Mouse (Mus musculus): ENCODE results near the gene Scin.
A peak's percentile ranks its signal among the peaks of the same experiment; 100 is the strongest.

The Scin gene

DNA sequence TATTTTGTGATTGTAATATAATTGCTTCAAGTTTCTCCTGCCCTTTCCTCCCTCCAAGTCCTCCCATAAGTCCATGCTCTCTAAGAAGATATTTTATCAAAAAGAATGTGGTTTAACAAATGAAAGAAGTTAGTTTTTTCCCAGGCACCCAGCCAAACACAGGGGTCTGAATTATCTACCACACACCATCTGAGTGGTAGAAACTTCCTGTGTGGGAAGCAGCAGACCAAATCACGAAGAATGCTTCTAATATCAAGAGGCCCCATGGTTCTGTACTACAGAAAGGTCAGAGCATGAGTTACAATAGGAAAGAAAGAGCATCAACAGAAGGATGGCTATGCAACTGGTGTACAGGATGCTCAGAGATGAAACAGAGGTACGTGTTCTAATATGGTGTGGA is 25.9 kb downstream of the Scin start:
- DNase-seq (ENCODE audit: low spot score), result no peak

- no peak for DNase-seq (ENCODE audit: low spot score)
Measured at GRCm38 (mm10) chr12:40106874-40107273, 27.2 kb downstream of the Scin start.

DNA sequence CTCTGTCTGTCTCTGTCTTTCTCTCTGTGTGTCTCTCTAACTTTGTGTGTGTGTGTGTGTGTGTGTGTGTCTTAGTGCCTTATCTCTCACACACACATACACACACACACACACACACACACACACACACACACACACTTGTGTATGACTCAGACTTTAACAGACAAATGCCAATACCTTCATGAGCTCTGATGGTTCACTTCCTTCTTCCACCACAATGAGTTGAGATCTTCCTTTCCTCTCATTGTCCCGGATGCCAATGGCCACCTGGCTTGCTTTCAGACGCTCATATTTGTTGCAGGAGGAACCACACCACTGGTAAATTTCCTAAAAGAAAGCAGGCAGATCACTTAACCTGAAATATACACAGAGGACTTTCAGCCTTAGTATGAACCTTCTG is 29.3 kb downstream of the Scin start:
- no peak for DNase-seq (ENCODE audit: low spot score)

GRCm38 (mm10) chr12:40102359-40102758 is 31.7 kb downstream of the Scin start:
- DNase-seq (ENCODE audit: low spot score), result no peak

DNA sequence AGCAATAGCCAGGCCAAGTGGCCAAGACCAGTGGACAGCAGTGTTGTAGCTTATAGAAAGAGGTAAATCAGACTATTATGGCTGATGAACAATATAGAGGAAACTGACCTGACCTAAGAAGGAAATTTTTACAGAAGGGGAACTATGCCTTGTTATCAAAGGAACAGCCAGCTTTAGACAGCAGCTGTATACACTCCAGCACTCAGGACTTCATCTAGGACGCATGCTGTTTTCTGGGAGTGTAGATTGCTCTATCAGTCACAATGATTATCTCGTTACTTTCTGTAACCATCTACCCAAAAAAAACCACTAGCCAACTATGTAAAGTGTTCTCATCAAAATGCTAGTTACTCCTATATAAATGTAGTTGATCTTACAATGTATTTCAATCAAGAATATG is 34.6 kb downstream of the Scin start:
- no peak for DNase-seq (ENCODE audit: low spot score)

- no peak for DNase-seq (ENCODE audit: low spot score)
Measured at GRCm38 (mm10) chr12:40097449-40097848, 36.6 kb downstream of the Scin start.

GRCm38 (mm10) chr12:40097023-40097422 is 37.0 kb downstream of the Scin start:
- no peak for DNase-seq (ENCODE audit: low spot score)

DNA sequence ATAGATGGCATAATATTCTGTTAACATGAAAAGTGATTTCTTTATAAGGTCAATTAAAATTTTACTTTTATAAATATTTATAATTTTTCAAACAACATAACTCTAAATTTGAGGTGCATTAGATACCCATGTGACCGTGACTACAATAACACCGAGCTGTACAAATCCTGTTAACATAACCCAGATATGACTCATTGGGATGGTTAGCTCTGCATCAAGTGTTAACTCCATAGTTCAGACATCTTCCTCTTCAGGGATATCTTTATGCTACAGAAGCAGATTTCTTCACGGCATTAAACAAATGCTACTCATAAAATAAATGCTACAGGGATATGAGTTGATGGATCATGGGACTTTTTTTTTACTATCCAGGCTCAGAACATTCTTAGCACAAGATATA is 37.6 kb downstream of the Scin start:
- no peak for DNase-seq (ENCODE audit: low spot score)

DNA sequence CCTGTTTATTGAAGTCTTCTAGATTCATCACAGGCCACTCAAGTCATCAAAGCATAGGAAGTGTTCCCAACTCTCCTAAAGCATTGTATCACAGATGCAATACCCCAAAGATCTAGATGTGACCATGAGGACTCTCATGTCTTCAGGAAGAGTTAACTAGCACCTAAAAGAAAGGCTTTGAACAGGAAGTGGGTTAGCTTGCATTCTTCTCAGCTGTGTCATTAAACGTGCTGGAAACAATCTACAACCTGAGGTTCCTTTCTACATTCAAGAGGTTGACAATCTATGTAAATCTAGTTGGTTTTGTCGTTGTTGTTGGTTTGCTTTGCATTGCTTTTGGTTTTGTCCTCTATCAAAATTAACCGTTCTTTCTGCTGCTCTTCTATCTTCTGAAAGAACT is 44.0 kb downstream of the Scin start:
- no peak for DNase-seq (ENCODE audit: low spot score)

- no peak for DNase-seq (ENCODE audit: low spot score)
Measured at GRCm38 (mm10) chr12:40085731-40086322, 48.2 kb downstream of the Scin start.

DNA sequence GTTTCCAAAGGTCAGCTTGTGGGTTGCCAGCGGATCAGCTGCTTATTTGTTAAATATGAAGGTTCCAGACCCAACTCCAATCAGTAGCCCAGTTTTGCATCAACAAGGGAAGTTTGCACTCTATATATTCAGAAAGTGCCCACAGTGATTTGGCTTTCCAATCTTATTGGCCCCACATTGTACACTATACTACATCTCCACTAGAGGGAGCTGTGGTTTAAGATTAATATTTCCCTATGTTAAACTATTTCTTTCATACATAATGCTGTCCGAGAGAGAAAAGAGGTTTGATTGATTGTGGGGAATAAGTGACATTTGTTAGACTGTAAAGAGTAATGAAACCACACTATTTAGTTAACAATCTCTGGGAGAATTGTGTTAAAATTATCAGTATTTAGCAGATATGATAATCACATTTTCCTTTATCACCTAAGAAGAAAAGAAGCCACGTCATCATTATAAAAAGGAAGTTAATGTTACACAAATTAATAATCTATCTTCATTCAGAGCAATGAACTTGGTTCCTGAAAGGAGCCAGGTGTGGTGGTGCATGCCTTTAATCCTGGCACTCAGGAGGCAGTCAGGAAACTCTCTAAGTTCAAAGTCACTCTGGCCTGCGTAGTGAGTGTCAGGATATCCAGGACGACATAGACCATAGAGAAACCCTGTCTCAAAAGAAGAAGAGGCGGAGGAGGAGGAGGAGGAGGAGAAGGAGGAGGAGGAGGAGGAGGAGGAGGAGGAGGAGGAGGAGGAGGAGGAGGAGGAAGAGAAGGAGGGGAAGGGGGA is 51.4 kb downstream of the Scin start:
- peak; percentile 73 for DNase-seq (ENCODE audit: low spot score)

- no peak for DNase-seq (ENCODE audit: low spot score)
Measured at GRCm38 (mm10) chr12:40082048-40082447, 52.0 kb downstream of the Scin start.

DNA sequence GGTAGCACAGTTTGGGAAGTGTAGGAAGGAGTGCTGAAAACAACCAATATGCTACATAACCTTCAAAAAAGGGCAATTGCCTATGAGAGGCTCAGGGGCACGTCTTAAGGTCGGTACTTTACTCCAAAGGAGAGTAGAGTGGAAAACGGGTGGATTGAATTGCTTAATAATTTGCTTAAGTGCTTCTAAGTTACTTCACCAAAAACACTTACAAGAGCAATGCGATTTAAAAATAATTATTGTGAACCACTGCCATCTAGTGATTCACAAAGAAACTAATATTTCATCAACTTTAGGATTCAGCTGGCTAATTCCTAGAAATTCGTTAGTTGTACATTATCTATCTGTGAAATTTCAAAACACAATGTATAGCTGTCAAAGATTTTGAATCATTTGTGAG is 60.4 kb downstream of the Scin start:
- peak; percentile 1 for DNase-seq (ENCODE audit: low spot score)

DNA sequence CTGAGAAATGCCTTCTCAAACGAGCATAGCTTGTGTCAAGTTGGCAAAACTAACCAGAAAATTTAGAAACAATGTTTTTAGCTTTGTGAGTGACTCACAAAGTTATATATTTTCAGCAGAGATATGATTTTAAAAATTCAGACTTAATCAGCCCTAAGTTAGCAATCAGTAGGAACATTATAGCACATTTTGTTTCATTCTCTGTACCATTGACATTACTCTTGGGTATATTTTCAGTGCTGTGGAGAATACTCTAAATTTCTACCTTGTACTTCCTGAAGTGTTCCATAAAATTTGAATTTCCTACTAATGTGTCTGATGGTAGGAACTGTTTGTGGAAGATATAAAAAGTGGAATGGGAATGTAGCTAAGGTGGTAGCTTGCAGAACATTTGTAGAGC is 87.0 kb downstream of the Scin start:
- DNase-seq (ENCODE audit: low spot score), result no peak

GRCm38 (mm10) chr12:40043816-40044585 is 90.0 kb downstream of the Scin start:
- no peak for DNase-seq (ENCODE audit: low spot score)

- peak; percentile 76 for DNase-seq (ENCODE audit: low spot score)
Measured at GRCm38 (mm10) chr12:40040067-40040466, 94.0 kb downstream of the Scin start.

DNA sequence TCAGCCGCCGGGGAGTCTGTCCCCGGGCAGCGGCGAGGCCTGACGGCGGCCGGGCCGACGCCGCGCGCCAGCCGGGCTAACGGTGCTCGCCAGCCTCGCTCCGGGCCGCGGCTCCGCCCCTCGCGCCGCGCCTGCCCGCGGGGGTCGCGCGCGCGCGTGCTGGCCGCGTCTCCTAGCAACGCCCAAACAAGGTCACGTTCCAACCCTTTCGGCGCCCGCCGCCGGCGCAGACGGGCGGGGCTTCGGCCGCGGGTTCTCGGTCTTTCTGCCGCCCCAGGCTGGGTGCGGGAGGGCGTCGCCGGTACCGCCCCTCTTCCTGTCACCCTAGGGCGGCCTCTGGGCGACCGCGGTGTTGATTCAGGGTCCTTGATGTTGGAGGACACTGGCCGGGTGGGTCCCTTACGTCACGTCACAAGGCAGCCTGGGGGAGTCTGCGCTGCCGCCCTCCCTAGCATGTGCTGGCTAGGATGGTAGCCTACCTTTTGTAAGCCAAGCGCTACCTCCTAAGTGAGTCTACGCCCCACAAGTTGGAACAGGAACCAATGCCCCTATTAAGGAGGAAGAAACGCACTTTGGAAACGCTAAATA is 96.1 kb downstream of the Scin start, which contains the start of gene Arl4a:
Gene Arl4a (minus strand): TSS at position 150 of the 588 bp plus-strand sequence.
- peak; percentile 84 for DNase-seq (ENCODE audit: low spot score)

DNA sequence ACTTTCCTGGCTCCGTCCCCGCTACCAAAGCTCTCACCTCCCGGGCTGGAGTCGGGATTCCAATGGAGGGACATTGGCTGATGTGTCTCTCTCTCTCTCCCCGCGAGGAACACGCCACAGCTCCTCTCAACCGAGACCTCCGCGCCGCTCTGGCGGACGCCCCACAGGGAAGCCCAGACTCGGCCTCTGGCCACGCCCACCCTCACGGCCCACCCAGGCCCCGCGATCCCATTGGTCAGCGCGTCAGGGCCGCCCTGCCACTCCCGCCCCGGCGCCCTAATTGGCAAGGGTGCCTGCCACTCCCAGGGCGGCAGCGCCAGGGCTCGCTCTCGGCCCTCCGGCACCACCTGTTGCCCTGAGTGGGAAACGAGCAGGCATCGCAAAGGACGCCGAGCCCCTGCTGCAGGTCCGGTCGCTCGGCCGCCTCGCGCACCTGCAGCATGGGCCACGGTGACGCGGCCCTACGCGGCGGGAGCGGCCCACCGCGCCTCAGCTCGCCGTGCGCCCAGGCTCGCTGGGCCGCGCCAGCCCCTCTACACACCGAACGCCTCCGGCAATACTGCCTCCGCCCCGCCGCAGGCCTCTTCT is 96.7 kb downstream of the Scin start:
- DNase-seq (ENCODE audit: low spot score), result peak; percentile 98

DNA sequence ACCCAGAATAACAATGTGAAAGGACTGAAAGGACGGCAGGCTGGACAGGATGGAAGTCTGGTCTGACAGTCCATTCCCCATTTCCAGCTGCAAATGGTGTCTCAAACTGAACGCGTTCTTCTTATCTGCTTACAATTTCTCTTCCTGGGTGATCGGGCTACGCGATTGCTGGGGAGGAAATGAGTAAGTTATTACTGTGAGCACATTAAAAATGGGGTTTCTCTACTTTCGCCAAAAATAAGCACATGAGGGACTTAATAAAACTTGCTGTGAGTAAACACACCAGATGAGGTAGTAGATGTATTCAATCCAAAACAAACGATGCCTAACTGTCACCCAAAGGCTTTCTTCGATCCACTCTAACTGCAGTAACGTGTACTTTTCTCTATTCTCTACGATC is 97.4 kb downstream of the Scin start:
- peak; percentile 53 for DNase-seq (ENCODE audit: low spot score)

DNA sequence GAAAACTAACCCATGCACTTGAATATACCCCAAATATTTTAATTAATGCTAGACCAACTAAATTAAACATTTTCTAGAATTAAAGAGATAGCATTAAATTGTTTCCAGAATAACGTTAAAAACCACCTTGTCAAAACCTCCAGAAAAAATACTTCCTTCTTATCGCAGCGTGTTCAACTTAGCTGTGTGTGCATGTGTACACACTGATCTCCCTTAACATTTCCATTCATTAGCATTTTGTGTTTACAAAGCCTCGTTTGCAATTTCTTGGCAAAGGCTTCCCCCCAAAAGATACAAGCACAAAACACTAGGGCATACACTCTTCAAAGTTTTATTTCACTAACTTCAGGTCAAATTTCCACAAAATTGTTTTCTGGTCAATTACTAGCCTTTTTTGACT is 98.5 kb downstream of the Scin start:
- DNase-seq (ENCODE audit: low spot score), result no peak

GRCm38 (mm10) chr12:40029201-40029600 is 104.8 kb downstream of the Scin start:
- DNase-seq (ENCODE audit: low spot score), result no peak

DNA sequence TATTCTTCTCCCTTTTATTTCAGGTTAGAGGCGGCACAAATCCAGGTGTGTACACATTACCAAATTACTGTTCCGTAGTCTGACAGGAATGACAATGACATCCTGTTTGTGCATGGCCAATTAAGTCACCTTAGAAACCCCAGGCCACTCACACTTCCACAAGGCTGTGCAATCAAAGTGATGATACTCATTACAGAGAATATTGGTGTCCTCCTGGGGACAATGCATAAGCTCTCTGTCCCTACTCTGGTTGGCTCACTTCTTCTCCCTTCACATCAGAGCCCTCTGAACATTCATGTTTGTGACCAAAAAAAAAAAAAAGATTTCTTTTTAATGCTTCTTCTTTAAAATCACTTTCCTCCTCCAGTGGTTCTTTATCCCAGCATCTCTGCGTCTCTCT is 106.2 kb downstream of the Scin start:
- DNase-seq (ENCODE audit: low spot score), result no peak

All from embryo, embryonic 10.5 days (tissue).